Mouse (Mus musculus) brain, embryonic 14.5 days (tissue): ENCODE results near the gene Pgbd5.

Source experiments
- CTCF ChIP-seq: fragments of 200-500 bp; IDR thresholded peaks from 2 replicates; pipeline ENCODE4 v1.5.1; 2012; ENCODE audit warnings: inconsistent platforms, mild to moderate bottlenecking, moderate library complexity, borderline replicate concordance; ENCODE audit not compliant: insufficient read depth, insufficient read length; ENCODE audit errors: extremely low read depth
- POLR2A ChIP-seq: fragments of 200-500 bp; IDR thresholded peaks from 2 replicates; pipeline ENCODE4 v1.6.1; 2012; ENCODE audit warnings: mild to moderate bottlenecking, inconsistent platforms, borderline replicate concordance; ENCODE audit not compliant: poor library complexity, insufficient read depth, insufficient read length, severe bottlenecking; ENCODE audit errors: extremely low read depth

GRCm38 (mm10) chr8:124475690-124476089 lies 36.2 kb upstream of the Pgbd5 start:
- TF ChIP-seq POLR2A = no peak
- no peak for TF ChIP-seq CTCF
